In the genomic region with DNA sequence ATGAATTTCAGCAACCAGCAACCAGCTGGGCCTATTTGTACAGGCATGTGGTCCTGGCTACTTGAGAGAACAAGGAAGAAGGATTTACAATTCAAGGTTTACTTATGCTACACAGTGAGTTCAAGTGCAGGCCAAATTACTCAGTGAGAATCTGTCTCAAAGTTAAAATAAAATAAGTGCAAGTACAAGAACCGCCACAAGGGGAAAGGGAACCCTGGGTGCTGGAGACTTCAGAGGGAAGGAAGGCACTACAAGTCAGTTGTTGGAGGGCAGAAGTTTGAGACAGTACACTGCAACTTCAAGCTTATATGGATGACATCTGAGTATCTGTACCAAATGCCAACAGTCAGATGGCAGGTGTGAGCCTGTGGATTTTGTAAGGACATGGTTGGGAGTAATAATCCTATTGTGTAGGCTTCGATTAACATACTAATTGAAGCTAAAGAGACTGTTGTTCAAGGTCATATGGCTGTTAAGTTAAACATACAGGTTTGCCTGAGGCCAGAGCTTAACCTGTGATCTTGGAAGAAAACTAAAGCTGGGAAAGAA, we compare ENCODE assay signal across 12 mouse cellular contexts. TPM values are rescaled to one million over a fixed set of nuclear protein-coding genes. Genes with fewer than 3 reads are reported as not detected.
DNase-seq lines count a peak whose midpoint lies in the region; ATAC-seq and TF ChIP-seq lines count a peak whose summit lies in the region.
"Had no signal": no experiment of that assay in that cellular context is flagged by ENCODE, and none has a peak within 500 bp of the region (broad histone marks: within the 10 kb centered on the region; RNA-seq: fewer than 3 reads in every experiment).

No protein-coding gene starts in this region.

- TF ChIP-seq CTCF in gastrocnemius, adult 2 months (IDR thresholded peaks at IDR 0.05), result peak; percentile 25; the same call in 1 of the 2 replicates
- TF ChIP-seq CTCF in lung, postnatal 0 days (IDR thresholded peaks at IDR 0.05), result peak; percentile 52
- TF ChIP-seq CTCF in MEL (IDR thresholded peaks at IDR 0.05 in 2 of 3, conservative IDR thresholded peaks at IDR 0.05 in 1 of 3; ENCODE audit: control insufficient read depth in 1 of 3, insufficient read depth in 1 of 3, low read depth in 2 of 3, low read length in 3 of 3, poor library complexity in 1 of 3, severe bottlenecking in 1 of 3), result peak in 2 of 3 experiments; percentile 18 to 35; a peak in 3 of 6 replicates

- ATAC-seq in lung, postnatal 0 days, result no peak
- peak; percentile 68 for ATAC-seq in megakaryocyte-erythroid progenitor cell, adult 5-6 weeks (replicated peaks; ENCODE audit: low FRiP score, low TSS enrichment, poor library complexity, severe bottlenecking)

- H3K36me3 ChIP-seq in lung, postnatal 0 days (ENCODE audit: insufficient read depth, low read length), result peaks cover 8% of the 10 kb centered on the region
- H3K36me3 ChIP-seq in MEL (ENCODE audit: control insufficient read depth in 1 of 2, insufficient read depth in 2 of 2, low read length in 2 of 2), result peaks cover 0 to 2% of the 10 kb centered on the region in 2 experiments; a peak in 1 of 4 replicates

- no peak for DNase-seq in gastrocnemius, adult 2 months
- DNase-seq in gastrocnemius, postnatal 14 days, result no peak
- DNase-seq in lung, postnatal 0 days (ENCODE audit: low spot score), result peak; percentile 55
- no peak for DNase-seq in lung, postnatal 4 days
- DNase-seq in MEL (ENCODE audit: low read depth, low spot score), result peak; percentile 38
- DNase-seq in ovary, postnatal 36 days (ENCODE audit: low spot score), result no peak
- DNase-seq in ovary, postnatal 14 days (ENCODE audit: low spot score), result no peak
- DNase-seq: heart, postnatal 10 days; kidney, adult 18-20 months; lung, postnatal 10 days had no signal

- TF ChIP-seq EP300 in lung, postnatal 0 days (IDR thresholded peaks at IDR 0.05), result no peak
- TF ChIP-seq EP300 in MEL (IDR thresholded peaks at IDR 0.05; ENCODE audit: low read depth in 1 of 2, low read length in 2 of 2), result no peak

- WGBS in lung, postnatal 0 days, result 76% methylated on average over 2 of the region's 2 CpGs

- no peaks in the 10 kb centered on the region for H3K9me3 ChIP-seq in lung, postnatal 0 days (ENCODE audit: low read length)
- no peaks in the 10 kb centered on the region for H3K9me3 ChIP-seq in MEL (replicated peaks; ENCODE audit: insufficient read depth, low read length)
- H3K9me3 ChIP-seq: limb, embryonic 12.5 days had no signal

- no peak for TF ChIP-seq RAD21 in MEL (IDR thresholded peaks at IDR 0.05; ENCODE audit: low read depth, low read length)

- H3K9ac ChIP-seq in lung, postnatal 0 days (replicated peaks; ENCODE audit: low read depth), result no peak overlapping the region
- no peak overlapping the region for H3K9ac ChIP-seq in MEL (ENCODE audit: control insufficient read depth, low read depth, low read length, poor library complexity, severe bottlenecking)
- H3K9ac ChIP-seq: limb, embryonic 12.5 days had no signal

- TF ChIP-seq POLR2A in MEL (IDR thresholded peaks at IDR 0.05; ENCODE audit: control insufficient read depth in 1 of 2, insufficient read depth in 1 of 2, low read depth in 1 of 2, low read length in 2 of 2, poor library complexity in 1 of 2), result no peak

- H3K79me2 ChIP-seq in MEL (ENCODE audit: control insufficient read depth, insufficient read depth, low read length, poor library complexity), result no peaks in the 10 kb centered on the region

- no peak overlapping the region for H3K4me2 ChIP-seq in lung, postnatal 0 days (replicated peaks; ENCODE audit: low read depth, low read length)
- H3K4me2 ChIP-seq: limb, embryonic 12.5 days had no signal

- H3K4me1 ChIP-seq in lung, postnatal 0 days (ENCODE audit: insufficient read depth, low read depth, low read length), result no peaks in the 10 kb centered on the region; the same call in 1 of the 2 replicates
- no peaks in the 10 kb centered on the region for H3K4me1 ChIP-seq in MEL (ENCODE audit: control insufficient read depth in 1 of 2, insufficient read depth in 2 of 2, low read length in 2 of 2)
- H3K4me1 ChIP-seq: limb, embryonic 12.5 days had no signal

- intact Hi-C loops in gastrocnemius, adult 2 months (cut with DNase I), result no loop called here
- intact Hi-C loops in gastrocnemius, postnatal 14 days (cut with DNase I; ENCODE audit: low total_unique reads), result no loop called here

- no peaks in the 10 kb centered on the region for H3K27me3 ChIP-seq in lung, postnatal 0 days (replicated peaks; ENCODE audit: insufficient read depth, low read length)
- no peaks in the 10 kb centered on the region for H3K27me3 ChIP-seq in MEL (ENCODE audit: control insufficient read depth in 1 of 2, insufficient read depth in 2 of 2, low read length in 2 of 2)
- H3K27me3 ChIP-seq: limb, embryonic 12.5 days had no signal

- peak overlapping the region; percentile 6; the same call in 1 of the 2 replicates for H3K27ac ChIP-seq in gastrocnemius, adult 2 months
- H3K27ac ChIP-seq in lung, postnatal 0 days (ENCODE audit: low read length), result no peak overlapping the region
- H3K27ac ChIP-seq in MEL (ENCODE audit: control insufficient read depth, low read depth, low read length), result no peak overlapping the region
- H3K27ac ChIP-seq: limb, embryonic 12.5 days had no signal

- no peak overlapping the region for H3K4me3 ChIP-seq in gastrocnemius, adult 2 months
- H3K4me3 ChIP-seq in lung, postnatal 0 days (ENCODE audit: low read depth, low read length), result no peak overlapping the region
- H3K4me3 ChIP-seq in MEL (ENCODE audit: control insufficient read depth in 1 of 2, insufficient read depth in 1 of 2, low read depth in 2 of 2, low read length in 2 of 2), result no peak overlapping the region
- H3K4me3 ChIP-seq: limb, embryonic 12.5 days had no signal

TF ChIP-seq in MEL, 35 proteins besides CTCF, POLR2A, EP300 and RAD21:
- TF ChIP-seq MYC (IDR thresholded peaks at IDR 0.05; ENCODE audit: low read depth, low read length), result no peak
- no peak for TF ChIP-seq MAFK (IDR thresholded peaks at IDR 0.05; ENCODE audit: borderline replicate concordance, low read depth, low read length)
- peak; percentile 25; the same call in 1 of the 2 replicates for TF ChIP-seq SMC3 (IDR thresholded peaks at IDR 0.05; ENCODE audit: low read depth, low read length)

RNA-seq across cellular contexts. Expression of a gene that starts 28.0 kb away (rescaled TPM):
- total RNA-seq in gastrocnemius, adult 2 months (2021), result 100 to 1,000 TPM; 437 to 466 TPM
- total RNA-seq in gastrocnemius, postnatal 14 days (2021), result 100 to 1,000 TPM; 201 to 205 TPM
- polyA plus RNA-seq in lung, postnatal 0 days (2015; fragmentation: Nextera tagmentation; extraction: Ambion mirVana), result 359 and 383 TPM in 2 replicates
- 23.1 and 23.8 TPM in 2 replicates for total RNA-seq in MEL (2012; rRNA removed)
- polyA plus RNA-seq in MEL (2012; ENCODE audit: insufficient read depth in 1 of 2, insufficient read length in 2 of 2, low read depth in 1 of 2, low replicate concordance in 2 of 2, missing spikeins in 1 of 2), result 100 to 1,000 TPM in 1 of 2 experiments, 10 to 100 TPM in 1; 41.0 to 207 TPM
- total RNA-seq in megakaryocyte-erythroid progenitor cell, adult 5-6 weeks (2014; fragmentation: Nextera tagmentation), result 45.3 and 59.7 TPM in 2 replicates
- total RNA-seq in megakaryocyte-erythroid progenitor cell, adult 5-6 weeks (2017), result 19.5 and 26.3 TPM in 2 replicates

Comparison
In these comparisons a context has a peak if more than half of its experiments do, and no peak if none do; other contexts are left out.
1. DNase-seq: peak in lung, postnatal 0 days (single experiment) and MEL (single experiment); none in gastrocnemius, adult 2 months (single experiment), gastrocnemius, postnatal 14 days (single experiment), lung, postnatal 4 days (0 of 2), ovary, postnatal 36 days (single experiment) and ovary, postnatal 14 days (single experiment).
2. Peak in every context shown above with its lines, with median percentiles within 50 percentile points of each other: CTCF ChIP-seq.